Mouse (Mus musculus): ENCODE results near the gene Exd2.

DNA sequence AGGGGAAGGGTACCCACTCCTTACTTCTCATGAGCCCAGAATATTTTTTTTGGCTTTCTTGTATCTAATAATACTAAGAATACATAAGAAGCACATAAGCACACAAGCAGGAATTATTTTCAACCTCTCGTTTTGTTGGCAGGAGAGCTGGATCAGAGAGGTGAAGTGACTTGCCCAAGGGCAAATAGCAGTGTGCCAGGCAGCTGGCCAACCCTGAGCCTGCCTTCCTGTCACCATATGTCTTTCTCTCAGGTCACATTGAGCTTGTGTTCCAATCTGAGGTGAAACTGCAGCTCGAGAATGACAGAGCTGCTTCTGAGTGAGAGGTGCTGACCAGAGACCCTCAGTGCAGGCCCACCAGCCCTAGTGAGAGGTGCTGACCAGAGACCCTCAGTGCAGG lies 71.0 kb downstream of the Exd2 start:
- TF ChIP-seq POLR2A (IDR thresholded peaks at IDR 0.05; ENCODE audit: borderline replicate concordance, extremely low read depth, insufficient read depth, insufficient read length, poor library complexity, severe bottlenecking), result no peak
- TF ChIP-seq CTCF (IDR thresholded peaks at IDR 0.05; ENCODE audit: borderline replicate concordance, extremely low read depth, insufficient read depth, insufficient read length), result no peak

Data from brain, embryonic 14.5 days (tissue).